Mouse (Mus musculus) spleen, postnatal 14 days (tissue): ENCODE measurements around the gene Gimap8.
A peak's percentile ranks its signal among the peaks of the same experiment; 100 is the strongest.

Experiments used
- DNase-seq, 2 experiments: peaks; one replicate each; pipeline ENCODE4 v3.0.0; 2021 to 2022; ENCODE audit warnings: low spot score in 2 of 2

Gimap8 gene

DNA sequence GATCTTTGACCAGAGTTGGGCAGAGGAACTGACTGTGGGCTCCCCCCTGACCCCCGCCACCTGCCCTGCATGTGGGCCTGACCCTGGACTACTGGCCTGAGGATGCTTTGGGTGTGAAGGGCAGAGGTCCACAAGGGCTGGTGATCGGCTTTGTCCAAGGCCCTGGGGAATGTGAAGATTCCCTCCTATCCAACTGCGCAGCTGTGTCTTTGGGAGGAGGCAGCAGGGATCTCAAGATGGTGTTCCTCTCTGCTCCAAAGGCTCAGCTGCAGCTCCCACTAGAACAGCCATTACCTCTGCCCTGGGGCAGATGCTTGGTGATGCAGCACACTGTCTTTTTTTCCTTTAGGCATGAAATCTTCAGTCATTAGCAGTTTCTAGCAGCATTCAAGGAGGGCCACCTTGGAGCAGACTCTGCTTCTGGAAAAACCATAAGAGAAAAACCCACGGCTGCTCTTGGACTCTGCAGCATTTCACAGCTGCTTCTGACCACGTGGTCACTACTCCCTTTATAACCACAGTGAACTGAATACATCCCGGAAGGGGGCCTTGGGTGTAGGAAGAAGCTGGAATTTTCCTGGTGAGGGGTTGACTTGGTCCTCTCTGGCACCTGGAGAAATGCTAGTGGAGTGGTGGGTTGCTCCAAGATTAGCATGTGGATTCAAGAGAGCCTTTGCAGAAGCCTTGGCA, 9.1 kb upstream of the Gimap8 start:
- DNase-seq, result no peak

DNA sequence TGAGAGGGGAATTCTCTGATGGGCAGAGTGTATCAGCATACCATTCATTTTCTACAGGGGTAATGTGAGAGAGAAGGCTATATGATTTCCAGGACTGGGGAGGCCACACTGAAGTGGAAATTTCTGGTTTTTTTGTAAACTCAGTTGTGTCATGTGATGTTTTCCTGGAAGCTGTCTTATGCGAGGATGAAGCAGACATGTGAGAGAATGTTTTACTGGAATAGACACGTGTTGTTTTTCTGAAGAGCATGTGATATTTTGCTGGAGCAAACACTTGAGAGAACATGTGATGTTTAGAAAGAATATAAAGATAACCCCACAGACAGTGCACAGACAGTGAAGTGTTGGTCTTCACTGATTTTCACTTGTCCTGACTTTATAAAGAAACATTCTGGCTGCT, 8.5 kb upstream of the Gimap8 start:
- DNase-seq, result no peak

DNA sequence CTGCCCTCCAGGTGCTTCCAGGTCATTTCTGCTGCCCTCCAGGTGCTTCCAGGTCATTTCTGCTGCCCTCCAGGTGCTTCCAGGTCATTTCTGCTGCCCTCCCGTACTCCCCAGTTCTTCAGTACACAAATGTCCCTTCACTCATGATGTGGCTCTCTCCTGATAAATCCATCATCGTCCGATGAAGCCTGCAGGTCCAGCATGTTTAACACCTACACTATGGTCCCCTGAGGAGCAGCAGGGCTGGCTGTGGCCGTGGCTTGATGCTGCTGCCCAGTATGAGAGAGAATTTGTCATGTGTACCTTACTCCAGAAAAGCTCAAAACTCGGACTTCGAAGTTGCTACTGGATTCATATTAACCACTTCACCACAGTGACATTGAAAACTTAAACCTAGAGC, 5.6 kb upstream of the Gimap8 start:
- no peak for DNase-seq

DNA sequence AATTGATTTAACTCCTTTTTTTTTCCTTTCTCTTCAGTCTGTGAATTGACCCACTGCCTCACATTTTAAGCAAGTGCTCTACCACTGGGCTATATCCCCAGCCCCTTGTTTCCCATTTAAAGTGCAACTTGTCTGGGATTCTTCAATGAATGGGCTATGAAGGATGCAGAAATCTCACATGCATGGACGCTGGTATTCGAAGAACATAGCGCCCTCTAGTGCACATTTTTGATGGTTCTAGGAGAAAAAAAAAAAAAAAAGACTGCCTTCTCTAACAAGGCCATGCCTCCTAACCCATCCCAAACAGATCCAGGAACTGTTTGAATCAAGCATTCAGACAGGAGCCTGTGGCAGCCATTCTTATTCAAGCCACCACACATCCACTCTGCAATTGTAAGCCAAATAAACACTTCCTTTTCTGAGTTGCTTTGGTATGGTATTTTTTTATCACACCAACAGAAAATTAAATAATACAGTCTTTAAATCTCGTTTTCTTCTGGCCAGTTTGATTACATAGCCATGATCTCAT, 4.2 kb upstream of the Gimap8 start:
- no peak for DNase-seq

DNA sequence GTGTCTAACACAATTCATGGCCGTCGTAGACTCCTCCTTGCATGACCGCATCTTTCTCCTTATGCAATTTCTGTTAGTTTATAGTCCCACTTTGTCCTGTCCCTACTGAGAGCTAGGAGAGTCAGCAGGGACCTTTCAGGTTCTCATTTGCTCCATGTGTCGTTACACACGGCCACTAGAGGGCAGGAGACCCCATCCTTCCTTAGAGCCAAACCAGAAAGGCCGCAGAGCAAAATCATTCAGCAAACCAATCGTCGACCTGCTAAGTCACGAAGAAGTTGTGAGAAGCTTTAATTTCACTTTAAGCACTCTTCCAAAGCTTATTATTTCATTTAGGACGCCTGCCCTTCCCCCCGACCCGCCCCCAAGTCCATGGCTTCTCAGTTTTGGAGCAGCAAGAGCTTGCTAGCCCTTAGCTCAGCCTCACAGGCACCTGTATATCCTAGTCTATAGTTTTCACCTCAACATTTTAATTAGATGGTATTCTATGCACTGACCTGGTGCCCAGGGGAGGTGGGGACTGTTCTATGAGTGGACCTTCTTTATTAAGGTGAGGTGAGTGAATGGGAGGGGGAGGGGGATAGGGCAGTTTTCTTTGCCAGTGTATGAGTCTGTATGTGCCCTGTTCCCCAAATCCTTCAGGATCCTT, 1.2 kb upstream of the Gimap8 start:
- DNase-seq, result peak; percentile 43 to 62

DNA sequence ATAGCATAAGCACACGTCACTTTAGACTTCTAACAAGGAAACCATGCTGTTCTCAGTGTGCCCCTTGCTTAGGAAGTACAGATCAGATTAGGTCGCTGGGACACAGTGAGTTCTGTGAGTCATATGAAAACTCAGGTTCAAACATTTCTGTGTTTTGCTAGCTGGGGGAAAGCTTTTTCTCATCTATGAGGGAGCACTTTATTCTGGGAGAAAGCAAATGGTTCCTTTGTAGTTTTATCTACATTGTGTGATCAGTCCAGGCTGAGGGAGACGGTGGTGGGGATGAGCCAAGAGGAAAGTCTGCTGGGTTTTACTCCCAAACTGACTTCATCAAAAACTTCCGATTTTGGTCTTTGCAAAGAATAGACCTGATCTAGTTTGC, 734 bp upstream of the Gimap8 start:
- DNase-seq, result no peak

DNA sequence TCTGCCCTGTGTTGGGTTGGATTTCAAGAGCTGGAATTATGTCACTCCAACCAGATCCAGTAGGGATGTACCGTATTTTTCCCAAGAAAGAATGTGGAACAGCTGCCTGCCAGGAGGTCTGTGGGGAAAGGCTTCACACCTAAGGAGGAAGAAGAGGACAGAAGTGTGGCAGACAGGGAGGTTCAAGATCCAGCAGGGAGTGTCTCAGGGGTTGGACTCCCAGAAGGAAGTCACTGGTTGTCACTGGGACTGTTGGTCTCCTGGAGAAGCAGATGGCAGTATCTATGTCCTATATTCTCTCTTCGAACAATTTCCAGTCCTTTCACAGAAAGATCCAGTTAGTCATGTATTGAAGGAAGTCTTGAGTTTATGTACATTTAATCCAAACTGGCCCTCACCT, 577 bp downstream of the Gimap8 start:
- DNase-seq, result no peak

DNA sequence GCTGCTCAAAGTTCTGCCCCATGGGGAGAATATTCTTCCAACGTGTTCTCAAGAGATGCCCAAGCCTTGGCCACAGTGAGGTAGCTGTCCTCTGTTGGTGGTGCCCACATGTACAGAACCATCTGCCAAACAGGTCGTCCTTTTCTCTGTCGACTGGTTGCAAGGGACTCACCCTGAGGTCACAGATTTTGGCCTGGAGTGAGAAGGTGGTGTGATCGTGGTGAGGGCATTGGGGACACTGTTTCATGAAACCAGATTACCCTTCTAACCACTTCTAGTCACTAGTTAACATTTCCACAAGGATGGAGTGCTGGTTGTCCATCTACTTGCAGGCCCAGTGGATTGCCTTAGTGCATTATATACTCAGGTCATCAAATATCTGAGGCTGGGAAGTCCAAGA, 1.7 kb downstream of the Gimap8 start:
- DNase-seq, result no peak

DNA sequence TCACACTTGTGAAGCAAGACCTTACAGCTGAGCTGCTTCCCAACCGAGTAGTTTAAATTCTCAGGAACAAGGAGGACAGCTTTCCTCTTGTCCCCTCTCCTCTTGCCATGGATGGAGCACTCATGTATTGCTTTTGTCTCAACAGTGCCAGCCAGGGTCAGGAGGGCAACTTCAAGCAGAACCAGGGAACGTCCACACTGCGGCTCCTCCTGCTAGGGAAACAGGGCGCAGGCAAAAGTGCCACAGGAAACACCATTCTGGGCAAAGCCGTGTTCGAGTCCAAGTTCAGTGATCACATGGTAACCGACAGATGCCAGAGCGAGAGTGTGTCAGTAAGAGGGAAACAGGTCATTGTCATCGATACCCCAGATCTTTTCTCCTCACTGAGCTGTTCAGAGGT, 3.0 kb downstream of the Gimap8 start:
- no peak for DNase-seq

DNA sequence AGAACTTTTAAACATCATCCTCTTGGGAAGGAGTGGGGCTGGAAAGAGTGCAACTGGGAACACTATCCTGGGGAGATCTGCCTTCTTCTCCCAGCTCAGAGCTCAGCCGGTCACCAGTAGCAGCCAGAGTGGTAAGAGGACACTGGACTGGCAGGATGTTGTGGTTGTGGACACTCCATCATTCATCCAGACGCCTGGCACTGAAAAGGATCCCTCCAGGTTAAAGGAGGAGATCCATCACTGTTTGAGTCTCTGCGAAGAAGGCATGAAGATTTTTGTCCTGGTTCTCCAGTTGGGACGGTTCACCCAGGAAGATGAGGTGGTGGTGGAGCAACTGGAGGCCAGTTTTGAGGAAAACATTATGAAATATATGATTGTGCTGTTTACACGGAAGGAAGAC, 11.7 kb downstream of the Gimap8 start:
- no peak for DNase-seq

DNA sequence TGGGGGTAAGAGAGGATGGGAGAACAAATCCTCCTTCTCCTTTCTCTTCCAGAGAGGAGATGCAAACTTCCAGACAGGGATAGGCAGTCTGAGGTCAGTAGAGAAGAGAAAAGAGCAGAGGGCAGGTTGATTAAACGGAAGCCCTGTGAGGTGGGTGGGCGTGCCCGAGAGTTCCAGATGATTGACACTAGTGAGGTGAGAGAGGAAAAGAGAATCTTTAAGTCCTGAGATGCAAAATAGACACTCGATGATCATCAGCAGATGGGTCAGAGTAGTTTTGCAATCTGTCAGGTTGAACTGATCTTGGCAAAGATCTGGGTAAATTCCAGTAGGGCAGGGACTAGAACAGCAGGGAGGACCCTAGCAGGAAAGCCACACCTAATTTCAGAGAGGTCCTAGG, 17.7 kb downstream of the Gimap8 start:
- no peak for DNase-seq

DNA sequence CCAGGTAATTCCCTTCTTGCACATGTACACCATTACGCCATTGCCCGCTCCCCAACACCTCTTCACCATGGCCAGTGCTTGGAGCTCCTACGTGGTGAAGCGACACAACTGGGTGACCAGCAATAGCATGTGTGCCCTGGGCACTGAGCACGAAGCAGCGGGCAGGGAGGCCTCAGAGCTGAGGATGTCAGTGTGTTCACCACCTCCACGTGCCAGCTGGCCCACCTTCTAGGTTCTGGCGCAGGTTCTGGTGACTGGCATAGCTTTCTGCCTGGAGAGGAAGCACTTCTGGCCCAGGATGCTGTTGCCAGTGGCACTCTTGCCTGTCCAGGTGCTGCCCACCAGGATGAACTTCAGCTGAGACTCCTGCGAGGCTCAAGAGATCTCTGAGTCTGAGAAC, 18.4 kb downstream of the Gimap8 start:
- DNase-seq, result no peak

DNA sequence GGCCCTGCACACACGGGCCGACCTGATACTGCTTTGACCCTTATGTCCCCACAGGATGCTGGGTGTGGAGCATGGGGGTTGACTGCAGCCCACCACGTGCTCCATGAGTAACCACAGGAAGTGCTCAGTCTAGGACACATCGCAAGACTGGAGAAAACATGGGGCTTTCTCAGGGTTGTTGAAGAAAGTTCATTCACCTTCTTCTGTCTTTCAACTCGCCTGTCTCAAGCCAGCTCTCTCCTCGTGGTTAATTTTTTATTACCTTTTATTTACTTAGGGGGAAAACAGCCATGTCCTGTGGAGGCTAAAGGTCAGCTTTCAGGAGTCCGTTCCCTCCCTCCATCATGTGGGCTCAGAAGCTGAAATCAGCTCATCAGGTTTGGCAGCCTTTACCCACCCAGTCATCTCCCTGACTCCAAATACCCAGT, 19.1 kb downstream of the Gimap8 start:
- DNase-seq, result no peak

DNA sequence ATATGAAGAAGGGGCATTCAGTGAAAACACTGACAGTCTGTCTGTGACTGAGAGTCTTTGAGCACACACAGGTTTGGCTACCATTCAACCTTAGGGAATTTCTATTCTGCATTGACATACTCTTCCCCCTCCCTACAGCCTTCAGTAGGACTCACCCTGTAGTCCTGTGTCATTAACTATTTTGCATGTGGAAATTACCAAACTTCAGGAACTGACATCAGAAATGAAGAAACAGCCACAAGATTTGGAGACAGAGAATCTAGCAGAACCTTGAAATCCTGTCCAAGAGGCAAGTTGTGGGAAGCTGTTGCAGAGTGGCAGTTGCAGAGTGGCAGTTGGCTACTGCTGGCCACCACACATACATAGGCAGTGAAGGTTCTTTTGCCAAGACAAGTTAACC, 21.0 kb downstream of the Gimap8 start:
- DNase-seq, result no peak

DNA sequence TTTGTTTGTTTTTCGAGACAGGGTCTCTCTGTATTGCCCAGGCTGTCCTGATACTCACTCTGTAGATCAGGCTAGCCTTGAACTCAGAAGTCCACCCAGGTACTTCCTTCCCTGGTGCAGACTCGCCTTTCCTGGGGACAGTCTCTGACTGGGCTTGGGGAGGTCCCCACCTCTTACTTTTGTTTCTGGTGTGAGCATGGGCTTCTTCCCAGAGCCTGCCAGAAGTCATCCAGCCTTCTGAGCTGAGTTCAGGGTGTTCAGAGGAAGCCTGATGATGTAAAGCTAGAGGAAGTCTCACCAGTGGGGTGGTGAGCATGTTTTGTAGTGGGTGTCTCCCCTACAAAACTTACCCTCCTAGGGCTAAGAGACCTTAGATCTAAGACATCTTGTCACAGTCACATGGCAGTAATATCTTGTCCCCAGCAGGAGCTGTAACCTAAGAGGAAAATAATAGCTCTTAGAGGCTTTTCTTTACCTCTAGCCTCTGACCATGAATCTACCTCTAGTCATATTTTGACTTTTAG, 22.5 kb downstream of the Gimap8 start:
- DNase-seq, result no peak

DNA sequence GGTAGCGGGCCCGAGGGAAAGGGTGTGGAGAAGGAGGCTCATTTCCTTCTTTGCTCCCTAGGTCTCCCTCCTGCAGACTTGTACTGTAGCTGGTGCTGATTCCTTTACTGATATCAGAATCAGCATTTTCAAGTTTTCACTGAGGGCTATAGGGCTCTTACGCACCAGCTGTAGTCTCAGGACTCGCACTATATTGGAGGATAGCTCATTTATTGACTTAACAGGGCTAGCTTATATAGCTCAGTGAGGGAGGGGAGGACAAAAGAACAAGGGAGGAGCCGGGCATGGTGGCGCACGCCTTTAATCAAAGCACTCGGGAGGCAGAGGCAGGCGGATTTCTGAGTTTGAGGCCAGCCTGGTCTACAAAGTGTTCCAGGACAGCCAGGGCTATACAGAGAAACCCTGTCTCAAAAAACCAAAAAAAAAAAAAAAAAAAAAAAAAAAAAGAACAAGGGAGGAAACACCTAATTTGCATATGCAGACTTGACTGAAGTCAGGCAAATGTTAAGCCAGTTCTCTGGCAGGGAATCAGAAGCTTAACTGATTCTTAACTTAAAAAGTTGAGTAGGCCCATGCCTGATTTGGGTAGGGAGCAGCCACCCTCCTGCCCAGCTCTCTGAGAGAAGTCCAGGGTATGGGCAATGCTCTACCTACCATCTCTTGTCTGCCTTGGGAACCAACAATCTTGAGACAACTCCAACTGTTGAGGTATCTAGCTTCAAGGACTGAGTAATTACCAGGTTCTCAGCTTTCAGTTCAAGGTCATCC, 27.4 kb downstream of the Gimap8 start:
- DNase-seq, result no peak

DNA sequence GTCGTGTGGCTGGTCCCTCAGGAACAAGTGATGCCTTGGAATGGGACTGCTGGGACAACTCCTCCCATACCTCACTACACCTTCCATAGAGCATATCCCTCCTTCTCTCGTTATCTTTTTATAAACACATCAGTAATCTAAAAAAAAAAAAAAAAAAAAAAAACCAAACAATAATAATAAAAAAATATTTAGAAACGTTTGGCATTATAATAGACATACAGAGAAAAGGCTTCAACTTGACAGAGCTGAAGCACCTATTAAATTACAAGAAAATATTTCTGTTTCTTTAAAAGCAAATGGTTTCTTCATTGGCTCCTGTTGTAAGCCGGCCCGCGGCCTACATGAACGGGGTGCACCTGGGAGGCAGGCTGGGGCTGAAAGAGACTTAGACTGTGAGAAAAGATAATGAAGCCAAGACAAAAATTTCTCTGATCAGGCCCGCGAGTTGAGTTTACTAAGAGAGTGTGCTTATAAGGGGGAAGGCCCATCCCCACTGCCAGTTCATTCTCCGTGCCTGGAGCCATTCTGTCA, 28.4 kb downstream of the Gimap8 start:
- no peak for DNase-seq

DNA sequence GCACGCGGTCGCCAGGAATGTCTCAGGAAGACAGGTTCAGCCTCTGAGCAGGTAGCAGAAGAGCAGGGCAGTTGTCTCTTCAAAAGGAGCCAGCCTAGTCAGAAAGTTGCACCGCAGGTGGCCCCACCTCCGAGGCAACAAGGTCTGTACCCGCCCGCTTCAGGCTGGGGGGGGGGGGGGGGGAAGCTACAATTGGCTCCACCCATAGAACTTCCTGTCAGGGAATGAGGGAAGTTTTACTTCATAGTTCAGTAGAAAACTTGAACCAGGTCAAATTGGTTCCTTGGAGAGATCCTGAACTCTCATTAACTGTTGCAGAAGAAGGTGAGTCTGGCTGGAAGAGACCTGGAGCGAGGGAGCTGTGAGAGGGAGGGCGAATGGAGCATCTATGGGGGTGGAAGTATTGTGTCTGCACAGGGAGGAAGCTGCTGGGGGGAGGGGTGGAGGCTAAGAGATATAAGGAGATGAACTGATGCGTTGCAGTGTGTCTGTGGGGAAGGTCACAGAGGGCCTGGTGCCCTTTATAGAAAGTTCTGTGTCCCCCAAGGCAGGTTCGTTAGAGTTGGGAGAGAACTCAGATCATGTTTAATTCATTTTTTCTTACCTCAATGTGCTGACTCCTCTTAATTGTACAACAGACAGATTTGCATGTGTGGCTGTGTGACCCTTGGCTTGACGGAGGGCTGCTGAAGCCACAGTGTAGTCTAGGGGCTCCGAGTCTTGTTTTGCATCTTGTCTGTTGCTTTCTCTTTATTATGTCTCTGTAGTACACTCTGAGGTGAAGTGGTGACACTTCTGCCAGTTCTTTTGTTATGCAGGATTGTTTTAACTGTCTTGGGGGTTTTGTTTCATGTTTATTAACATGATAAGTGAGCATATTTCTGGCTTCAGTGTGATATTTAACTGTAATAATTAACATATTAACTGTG, 29.2 kb downstream of the Gimap8 start, which contains the start of gene Gimap9:
Gene Gimap9, plus strand, starts transcription at position 199 of the 929 bp plus-strand sequence.
- peak; percentile 58 to 68 for DNase-seq

DNA sequence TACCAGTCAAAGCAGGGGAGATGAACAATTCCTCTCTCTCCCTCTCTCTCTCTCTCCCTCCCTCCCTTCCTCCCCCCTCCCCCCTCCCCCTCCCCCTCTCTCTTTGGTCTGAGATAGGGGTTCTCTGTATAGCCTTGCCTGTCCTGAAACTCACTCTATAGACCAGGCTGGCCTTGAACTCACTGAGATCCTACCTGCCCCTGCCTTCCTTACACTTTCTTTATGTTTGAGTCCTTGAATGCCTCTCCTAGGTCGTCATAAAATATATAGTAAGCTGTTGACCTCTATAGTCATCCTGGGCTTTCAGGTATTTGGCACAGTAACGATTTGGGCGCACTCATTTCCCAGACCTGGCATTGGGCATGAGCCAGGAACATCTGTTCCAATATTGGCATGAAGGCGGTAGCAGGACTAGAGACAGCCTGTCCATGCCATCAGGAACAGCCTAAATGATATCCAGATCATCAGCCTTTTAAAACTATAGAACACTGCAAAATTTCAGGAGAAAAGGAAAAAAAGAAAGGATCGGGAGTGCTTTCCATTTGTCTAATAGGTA, 29.9 kb downstream of the Gimap8 start:
- no peak for DNase-seq

DNA sequence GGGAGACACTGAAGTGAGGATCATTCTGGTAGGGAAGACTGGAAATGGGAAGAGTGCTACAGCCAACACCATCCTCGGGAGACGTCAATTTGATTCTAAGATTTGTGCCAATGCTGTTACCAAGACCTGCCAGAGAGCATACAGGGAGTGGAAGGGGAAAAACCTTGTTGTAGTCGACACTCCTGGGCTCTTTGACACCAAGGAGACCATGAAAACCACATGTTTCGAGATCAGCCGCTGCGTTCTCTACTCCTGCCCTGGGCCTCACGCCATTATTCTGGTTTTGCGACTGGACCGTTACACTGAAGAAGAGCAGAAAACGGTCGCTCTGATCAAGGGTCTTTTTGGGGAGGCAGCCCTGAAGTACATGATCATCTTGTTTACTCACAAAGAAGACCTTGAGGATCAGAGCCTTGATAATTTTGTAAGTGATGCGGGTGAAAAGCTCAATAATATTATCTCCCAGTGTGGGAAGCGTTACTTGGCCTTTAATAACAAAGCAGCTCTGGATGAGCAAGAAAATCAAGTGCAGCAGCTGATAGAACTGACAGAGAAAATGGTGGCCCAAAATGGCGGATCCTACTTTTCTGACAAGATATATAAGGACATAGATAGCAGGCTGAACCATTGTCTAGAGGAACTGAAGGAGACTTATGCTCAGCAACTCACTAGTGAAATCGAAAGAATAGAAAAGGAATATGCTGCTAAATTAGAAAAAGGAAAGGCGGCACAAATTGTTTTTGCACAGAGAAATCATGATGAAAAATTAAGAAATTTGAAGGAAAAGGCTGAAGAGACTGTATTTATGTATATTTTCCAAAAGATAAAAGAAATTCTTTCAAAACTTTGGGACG, 30.7 kb downstream of the Gimap8 start:
- DNase-seq, result no peak
